Mouse (Mus musculus) intestine, postnatal 0 days (tissue): Measurements from ENCODE around the gene Apopt1. TPM values are rescaled to one million over a fixed set of nuclear protein-coding genes. Genes with fewer than 3 reads are reported as not detected.

Source experiments
- ATAC-seq: fragments of 200-750 bp; cut with Nextera tagmentation; 2 replicates; pipeline ENCODE4 v1.8.0; 2017; ENCODE audit warnings: mild to moderate bottlenecking, moderate TSS enrichment, moderate library complexity
- H3K27ac ChIP-seq: fragments of 300-500 bp; sonication (generic); 2 replicates; pipeline ENCODE4 v1.5.1; 2014; ENCODE audit warnings: mild to moderate bottlenecking, low read depth, low read length, moderate library complexity
- H3K27me3 ChIP-seq: fragments of 300-500 bp; sonication (generic); replicated peaks from 2 replicates; pipeline ENCODE4 v1.6.1; 2014; ENCODE audit warnings: low read length, mixed read lengths; ENCODE audit not compliant: control insufficient read depth, insufficient read depth
- H3K36me3 ChIP-seq: fragments of 300-500 bp; sonication (generic); 2 replicates; pipeline ENCODE4 v1.6.1; 2014; ENCODE audit warnings: mild to moderate bottlenecking, moderate library complexity; ENCODE audit not compliant: control insufficient read depth, insufficient read depth
- H3K4me1 ChIP-seq: fragments of 300-500 bp; sonication (generic); replicated peaks from 2 replicates; pipeline ENCODE4 v1.6.1; 2014; ENCODE audit warnings: antibody characterized with exemption, low read length, mixed read lengths; ENCODE audit not compliant: control insufficient read depth, insufficient read depth
- H3K4me2 ChIP-seq: fragments of 300-500 bp; sonication (generic); replicated peaks from 2 replicates; pipeline ENCODE4 v1.6.1; 2014; ENCODE audit warnings: low read depth, mild to moderate bottlenecking, moderate library complexity
- H3K4me3 ChIP-seq: fragments of 300-500 bp; sonication (generic); 2 replicates; pipeline ENCODE4 v1.5.1; 2014; ENCODE audit warnings: low read depth, low read length
- H3K9ac ChIP-seq: fragments of 300-500 bp; sonication (generic); 2 replicates; pipeline ENCODE4 v1.6.1; 2014; ENCODE audit warnings: mild to moderate bottlenecking, low read depth, low read length
- H3K9me3 ChIP-seq: fragments of 300-500 bp; sonication (generic); 2 replicates; pipeline ENCODE4 v1.6.1; 2016; ENCODE audit warnings: mixed run types; ENCODE audit not compliant: control insufficient read depth
- CTCF ChIP-seq: sonication (generic); IDR thresholded peaks from 2 replicates; pipeline ENCODE4 v1.5.1; 2016; ENCODE audit warnings: low read depth, mild to moderate bottlenecking, control low read depth, antibody characterized with exemption, moderate library complexity
- WGBS: fragments of 180-500 bp; shearing (Covaris S2); extraction: QIAGEN DNeasy Blood & Tissue Kit; methylation state at CpG from one replicate; pipeline ENCODE4 v1.1.7; 2014; 5-methylcytosine and 5-hydroxymethylcytosine counted together
- polyA plus RNA-seq: library from polyadenylated mRNA; unstranded; fragments of >200 nt; fragmentation: Nextera tagmentation; extraction: Ambion mirVana; gene quantifications from 2 replicates; pipeline ENCODE4 v1.2.1, GENCODE M21; 2015

Apopt1 gene
- polyA plus RNA-seq, 1 experiment from 2014 or later = 44.8 TPM

DNA sequence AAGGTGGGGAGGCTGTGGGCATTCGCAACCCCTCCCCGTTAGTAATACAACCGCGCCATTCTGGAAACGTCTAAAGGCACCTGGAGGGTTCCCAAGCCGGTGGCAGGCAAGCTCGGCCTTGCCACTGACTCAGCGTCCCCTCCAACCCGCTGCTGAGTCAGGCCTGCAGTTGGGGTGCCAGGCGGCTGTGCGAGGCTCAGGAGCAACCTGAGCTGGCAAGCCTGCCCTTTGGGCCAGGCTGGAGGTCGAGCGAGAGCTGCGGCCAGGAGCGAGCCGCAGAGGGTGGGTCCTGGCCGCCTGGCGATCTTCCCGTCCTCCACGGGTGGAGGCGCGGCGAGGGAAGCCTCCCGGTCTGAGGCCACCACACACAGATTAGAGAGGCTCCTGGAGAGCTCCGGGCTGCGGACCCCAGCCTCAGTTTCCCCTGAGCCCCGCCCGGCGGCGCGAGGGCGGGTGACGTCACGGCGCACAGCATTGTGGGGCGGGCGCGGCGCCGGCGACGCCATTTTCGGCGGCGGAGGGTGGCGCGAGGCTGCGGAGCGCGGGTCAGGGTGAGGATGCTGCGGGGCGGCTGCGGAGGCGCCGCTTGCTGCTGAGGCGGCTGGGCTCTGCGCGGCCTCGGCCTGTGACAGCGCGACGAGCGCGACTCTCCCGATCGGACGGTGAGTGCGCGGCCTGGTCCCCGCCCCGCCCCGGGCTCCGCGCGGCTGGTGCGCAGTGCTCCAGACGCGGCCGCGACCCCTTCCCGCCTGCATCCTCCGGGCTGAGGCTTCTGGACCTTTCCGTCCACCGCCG lies 45.5 kb downstream of the Apopt1 start, which contains the start of gene Klc1:
Klc1 (plus strand) TSS at position 469 of the 795 bp plus-strand sequence.
- H3K27me3 ChIP-seq = no peaks in the 10 kb centered on the region
- H3K9ac ChIP-seq = peak within 1 kb of the TSS; percentile 85
- 0 out of 2 replicates have a peak, but pooled peaks cover 12% of the 10 kb centered on the region for H3K36me3 ChIP-seq
- peak within 1 kb of the TSS; percentile 79 for H3K4me3 ChIP-seq
- ATAC-seq = peak; percentile 72
- peaks cover 4% of the 10 kb centered on the region; the same call in 1 of the 2 replicates for H3K4me1 ChIP-seq
- WGBS = under 1% methylated on average over 67 of the region's 85 CpGs
- H3K27ac ChIP-seq = peak within 1 kb of the TSS; percentile 84
- peak within 1 kb of the TSS; percentile 100 for H3K4me2 ChIP-seq
- no peak for TF ChIP-seq CTCF
- no peaks in the 10 kb centered on the region for H3K9me3 ChIP-seq

DNA sequence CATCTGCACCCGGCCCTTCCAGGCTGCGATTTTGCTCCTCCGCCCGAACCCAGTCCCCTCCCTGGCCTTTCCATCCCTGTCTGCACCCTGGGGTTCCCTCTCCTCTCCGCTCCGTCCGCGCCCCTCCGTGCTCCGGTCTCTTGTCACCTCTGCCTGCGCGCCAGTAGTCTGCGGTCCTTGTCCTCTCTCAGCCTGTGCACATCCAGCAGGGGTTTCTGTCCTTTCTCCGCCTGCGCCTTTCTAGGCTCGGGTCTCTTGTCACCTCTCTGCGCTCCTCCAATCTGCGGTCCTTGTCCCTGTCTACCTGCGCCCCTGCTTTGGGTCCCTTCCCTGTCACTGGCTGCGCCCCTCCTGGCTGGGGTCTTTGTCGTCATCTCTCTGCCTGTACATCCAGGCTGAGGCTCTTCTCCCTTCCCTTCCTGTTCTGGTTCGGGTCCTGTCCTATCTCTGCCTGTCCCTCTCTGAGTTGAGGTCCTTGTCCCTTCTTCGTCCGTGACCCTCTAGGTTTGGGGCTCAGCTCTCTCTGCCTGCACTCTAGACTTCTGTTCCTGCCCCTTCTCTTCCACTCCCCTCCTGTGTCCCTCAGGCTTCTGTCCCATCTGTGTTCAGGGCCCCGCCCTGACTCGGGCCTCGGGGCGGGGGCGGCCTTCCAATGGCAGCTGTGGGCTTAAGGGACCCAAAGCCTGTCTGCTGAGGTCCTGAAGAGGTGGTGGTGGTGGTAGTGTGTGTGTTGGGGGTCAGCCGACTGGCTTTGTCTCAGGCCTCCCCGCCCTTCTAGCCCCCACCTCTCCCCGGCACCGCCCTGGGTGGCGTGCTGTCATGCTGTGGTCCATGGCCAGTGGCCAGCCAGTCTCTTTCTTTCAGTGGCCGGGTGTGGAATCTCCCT lies 46.4 kb downstream of the Apopt1 start:
- WGBS = 2% methylated on average over 35 of the region's 35 CpGs
- TF ChIP-seq CTCF = no peak
- Histone ChIP-seq H3K4me2 (peak overlapping the region; percentile 100), H3K9me3 (no peaks in the 10 kb centered on the region), H3K4me3 (peak overlapping the region; percentile 79), H3K27me3 (no peaks in the 10 kb centered on the region), H3K27ac (peak overlapping the region; percentile 84), H3K4me1 (peaks cover 4% of the 10 kb centered on the region; the same call in 1 of the 2 replicates), H3K36me3 (peaks cover 17% of the 10 kb centered on the region; the same call in 1 of the 2 replicates), H3K9ac (peak overlapping the region; percentile 85)
- peak; percentile 27 for ATAC-seq

DNA sequence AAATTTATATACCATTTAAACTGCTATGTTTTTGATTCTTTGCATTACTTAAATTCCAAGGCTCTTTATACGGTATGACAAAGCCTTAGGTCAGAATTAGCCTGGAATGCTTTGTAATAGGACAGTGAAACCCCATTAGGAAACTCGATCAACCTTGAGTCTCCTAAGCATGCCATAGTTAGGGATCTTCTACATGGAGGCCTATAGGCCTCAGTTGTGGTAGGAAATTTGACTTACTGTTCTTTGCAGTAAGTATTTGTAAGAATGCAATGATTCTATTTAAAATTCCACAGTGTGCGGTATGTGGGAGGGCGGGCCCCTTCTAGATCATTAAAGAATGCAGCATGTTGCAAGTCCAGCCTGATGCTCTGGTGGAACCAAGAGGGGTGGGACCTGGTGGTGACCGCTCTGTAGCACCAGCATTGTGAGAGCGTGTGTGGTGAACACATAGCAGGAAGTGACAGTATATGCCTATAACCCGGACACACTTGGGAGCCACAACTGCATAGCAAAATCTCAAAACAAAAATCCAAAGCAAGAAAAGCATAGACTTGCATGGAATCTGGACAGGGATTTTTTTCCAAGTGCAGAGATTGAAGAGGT lies 47.3 kb downstream of the Apopt1 start:
- no peak for ATAC-seq
- Histone ChIP-seq H3K27ac (no peak overlapping the region), H3K4me1 (peaks cover 4% of the 10 kb centered on the region; the same call in 1 of the 2 replicates), H3K9me3 (no peaks in the 10 kb centered on the region), H3K4me2 (peak overlapping the region; percentile 100), H3K4me3 (no peak overlapping the region), H3K9ac (no peak overlapping the region), H3K27me3 (no peaks in the 10 kb centered on the region), H3K36me3 (peaks cover 17% of the 10 kb centered on the region; the same call in 1 of the 2 replicates)
- TF ChIP-seq CTCF = no peak
- 48% methylated on average over 7 of the region's 7 CpGs for WGBS

DNA sequence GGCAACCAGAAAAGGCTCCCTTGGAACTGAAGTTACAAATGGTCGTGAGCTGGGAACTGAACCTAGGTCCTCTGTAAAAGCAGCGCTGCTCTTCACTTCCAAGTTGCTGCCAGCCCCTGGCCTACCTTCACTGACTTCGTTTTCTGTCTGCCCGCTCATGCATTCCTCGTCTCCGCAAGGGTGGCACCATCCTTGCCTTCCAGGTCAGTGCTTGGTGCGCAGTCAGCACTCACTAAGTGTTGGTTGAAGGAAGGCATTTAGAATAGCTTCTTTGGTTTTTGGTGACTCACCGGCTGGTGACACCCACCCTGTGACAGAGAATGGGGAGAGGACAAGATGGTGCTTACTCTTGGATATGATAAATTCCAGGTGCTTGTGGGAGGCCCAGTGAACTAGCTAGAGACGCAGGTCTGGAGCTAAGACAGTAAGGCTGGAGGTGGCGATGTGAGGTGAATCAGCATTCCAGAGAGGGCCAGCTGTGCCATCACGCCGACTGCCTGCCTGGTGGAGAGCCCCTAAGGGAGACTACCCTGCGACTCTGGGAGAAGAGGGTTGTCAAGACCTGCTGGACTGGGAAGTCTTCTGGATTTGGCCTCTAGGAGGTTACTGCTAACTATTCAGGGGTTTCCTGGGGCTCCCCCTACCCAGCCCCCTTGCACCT lies 49.7 kb downstream of the Apopt1 start:
- Histone ChIP-seq H3K27ac (no peak overlapping the region), H3K4me2 (no peak overlapping the region), H3K9ac (no peak overlapping the region), H3K27me3 (no peaks in the 10 kb centered on the region), H3K9me3 (no peaks in the 10 kb centered on the region), H3K4me3 (no peak overlapping the region), H3K4me1 (no peaks in the 10 kb centered on the region; the same call in none of the 2 replicates), H3K36me3 (peaks cover 17% of the 10 kb centered on the region; the same call in 1 of the 2 replicates)
- 96% methylated on average over 13 of the region's 13 CpGs for WGBS
- no peak for ATAC-seq
- TF ChIP-seq CTCF = no peak

DNA sequence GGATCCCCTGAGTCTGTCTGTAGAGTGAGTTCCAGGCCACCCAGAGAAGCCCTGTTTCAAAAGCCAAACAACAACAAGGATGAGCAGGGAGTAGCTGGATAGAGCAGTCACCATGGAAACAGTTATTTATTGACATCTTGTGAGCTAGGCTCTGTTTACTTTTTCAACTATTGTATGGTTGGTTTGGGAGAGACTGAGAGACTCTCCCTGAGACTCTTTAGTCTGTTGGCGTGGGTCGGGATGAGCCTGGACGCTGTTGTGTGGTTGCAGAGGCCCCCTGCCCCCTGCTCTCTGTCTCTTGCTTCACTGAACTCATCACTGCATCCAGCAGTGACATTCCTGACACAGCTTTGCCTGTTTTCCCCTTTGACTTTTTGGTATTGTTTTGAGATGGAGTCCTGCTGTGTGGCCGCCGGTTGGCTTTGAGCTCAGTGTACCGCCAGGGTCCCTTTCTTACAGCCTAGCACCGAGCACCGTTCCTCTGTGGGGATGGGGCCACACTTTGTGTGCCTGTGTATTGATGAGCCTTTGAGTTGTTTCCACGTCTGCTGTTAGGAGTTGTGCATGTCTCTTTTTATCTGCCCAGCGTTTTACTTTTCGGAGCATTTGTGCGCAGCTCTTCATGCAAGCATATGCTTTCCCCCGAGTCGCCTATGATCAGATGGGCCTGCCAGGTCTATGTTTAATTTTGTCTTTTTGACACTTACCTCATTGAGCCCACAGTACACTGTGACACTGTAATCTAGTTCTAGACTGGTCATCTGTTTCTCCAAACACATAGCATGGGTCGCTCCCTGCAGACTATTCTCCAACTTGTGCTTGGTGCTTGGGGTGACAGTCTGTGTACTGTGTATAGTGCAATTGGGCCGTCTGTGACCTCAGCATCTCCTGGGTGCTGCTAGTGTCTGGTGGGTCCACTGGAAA lies 53.5 kb downstream of the Apopt1 start:
- Histone ChIP-seq H3K9ac (no peak overlapping the region), H3K4me3 (no peak overlapping the region), H3K36me3 (peaks cover 17% of the 10 kb centered on the region; the same call in 1 of the 2 replicates), H3K4me1 (no peaks in the 10 kb centered on the region; the same call in 1 of the 2 replicates), H3K27ac (no peak overlapping the region), H3K27me3 (no peaks in the 10 kb centered on the region), H3K4me2 (0 out of 2 replicates have a peak overlapping the region, but pooled peaks have one; percentile 0), H3K9me3 (no peaks in the 10 kb centered on the region)
- no peak for ATAC-seq
- 63% methylated on average over 16 of the region's 16 CpGs for WGBS
- no peak for TF ChIP-seq CTCF
